Mouse (Mus musculus): ENCODE results near the gene Gm44596. TPM values are rescaled to one million over a fixed set of nuclear protein-coding genes. Genes with fewer than 3 reads are reported as not detected.

The Gm44596 gene
- polyA plus RNA-seq, 1 experiment = not detected

DNA sequence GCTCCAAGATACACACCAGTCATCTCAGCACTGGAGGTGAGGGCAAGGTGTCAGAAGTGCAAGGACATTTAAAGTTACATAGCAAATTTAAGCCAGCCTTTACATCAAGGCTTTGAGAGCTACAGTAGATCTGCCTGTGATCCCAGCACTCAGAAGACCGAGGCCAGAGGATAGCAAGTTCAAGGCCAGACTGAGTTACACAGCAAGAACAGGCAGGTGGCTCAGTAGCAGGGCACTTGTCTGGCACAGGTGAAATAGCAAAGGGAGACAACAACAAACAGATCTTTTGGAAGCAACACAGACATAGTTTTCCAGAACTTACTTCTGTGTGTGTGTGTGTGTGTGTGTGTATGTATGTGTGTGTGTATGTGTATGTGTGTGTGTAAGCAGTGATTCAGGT, 42.8 kb downstream of the Gm44596 start:
- Histone ChIP-seq H3K79me2 (ENCODE audit: control insufficient read depth, insufficient read depth) (peaks cover 59% of the 10 kb centered on the region), H3K4me3 (ENCODE audit: insufficient read depth, poor library complexity, severe bottlenecking) (no peak overlapping the region), H3ac (ENCODE audit: control insufficient read depth, insufficient read length, low read depth) (no peak overlapping the region), H3K27me3 (ENCODE audit: control insufficient read depth, insufficient read depth, insufficient read length) (no peaks in the 10 kb centered on the region), H3K79me3 (ENCODE audit: low read depth) (peaks cover 33% of the 10 kb centered on the region), H3K36me3 (ENCODE audit: control insufficient read depth, insufficient read depth) (peaks cover 15% of the 10 kb centered on the region)
- TF ChIP-seq CTCF (IDR thresholded peaks at IDR 0.05; ENCODE audit: control insufficient read depth, insufficient read depth, insufficient read length) (no peak), USF1 (IDR thresholded peaks at IDR 0.05; ENCODE audit: low read depth) (no peak), MAX (IDR thresholded peaks at IDR 0.05) (no peak), FOSL1 (IDR thresholded peaks at IDR 0.05; ENCODE audit: insufficient read depth, low read length, poor library complexity, severe bottlenecking) (no peak), CEBPB (IDR thresholded peaks at IDR 0.05; ENCODE audit: low read depth) (no peak), MYOD1 (IDR thresholded peaks at IDR 0.05; ENCODE audit: control insufficient read depth, insufficient read length, low read depth) (no peak), MYOG (IDR thresholded peaks at IDR 0.05; ENCODE audit: control insufficient read depth, extremely low read depth, insufficient read length) (no peak)

DNA sequence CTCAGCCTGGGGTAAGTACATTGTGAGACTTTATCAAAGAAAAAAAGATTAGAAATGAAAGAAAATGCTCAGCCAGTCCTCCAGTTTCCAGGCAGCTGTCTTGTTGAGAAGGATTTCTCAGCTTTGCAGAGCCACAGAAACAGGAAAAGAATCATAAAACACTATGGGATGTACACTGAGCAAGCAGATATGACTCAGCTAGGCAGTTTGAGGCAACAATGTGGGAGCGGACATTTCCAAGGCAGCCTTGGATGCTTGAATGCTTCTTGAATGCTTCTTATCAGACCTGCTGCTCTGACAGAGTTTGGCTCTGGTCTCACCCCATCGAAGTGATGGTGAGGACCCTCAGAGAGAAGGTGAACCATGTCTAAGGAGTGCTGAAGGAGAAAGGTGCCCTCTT, 45.7 kb downstream of the Gm44596 start:
- H3K36me3 ChIP-seq (ENCODE audit: control insufficient read depth, insufficient read depth) = peaks cover 14% of the 10 kb centered on the region
- no peak overlapping the region for H3K4me3 ChIP-seq (ENCODE audit: insufficient read depth, poor library complexity, severe bottlenecking)
- H3K79me3 ChIP-seq (ENCODE audit: low read depth) = peaks cover 39% of the 10 kb centered on the region
- H3K27me3 ChIP-seq (ENCODE audit: control insufficient read depth, insufficient read depth, insufficient read length) = no peaks in the 10 kb centered on the region
- H3K79me2 ChIP-seq (ENCODE audit: control insufficient read depth, insufficient read depth) = peaks cover 73% of the 10 kb centered on the region
- TF ChIP-seq CEBPB (IDR thresholded peaks at IDR 0.05; ENCODE audit: low read depth) = no peak
- TF ChIP-seq FOSL1 (IDR thresholded peaks at IDR 0.05; ENCODE audit: insufficient read depth, low read length, poor library complexity, severe bottlenecking) = no peak
- peak; percentile 11 for TF ChIP-seq MYOD1 (IDR thresholded peaks at IDR 0.05; ENCODE audit: control insufficient read depth, insufficient read length, low read depth)
- TF ChIP-seq MYOG (IDR thresholded peaks at IDR 0.05; ENCODE audit: control insufficient read depth, extremely low read depth, insufficient read length) = no peak
- TF ChIP-seq USF1 (IDR thresholded peaks at IDR 0.05; ENCODE audit: low read depth) = no peak
- peak overlapping the region; percentile 62 for H3ac ChIP-seq (ENCODE audit: control insufficient read depth, insufficient read length, low read depth)

DNA sequence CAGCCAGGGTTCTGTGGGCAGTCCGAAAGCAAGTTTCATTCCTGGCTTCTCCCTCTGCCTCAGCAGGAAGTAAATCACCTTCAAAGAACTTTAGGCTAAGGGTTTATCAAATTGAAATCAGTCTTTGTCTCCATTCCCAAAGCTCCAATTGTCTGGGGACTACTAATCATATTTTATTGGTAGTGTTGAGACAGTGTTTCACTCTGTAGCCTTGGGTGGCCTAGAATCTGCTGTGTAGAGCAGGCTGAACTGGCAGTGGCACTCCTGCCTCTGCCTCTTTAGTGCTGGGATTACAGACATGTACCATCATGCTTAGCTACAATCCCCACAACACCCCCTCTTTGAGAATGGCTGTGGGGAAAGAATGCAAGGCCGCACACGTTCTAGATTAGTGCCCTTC, 46.2 kb downstream of the Gm44596 start:
- Histone ChIP-seq H3K4me3 (ENCODE audit: insufficient read depth, poor library complexity, severe bottlenecking) (no peak overlapping the region), H3K79me2 (ENCODE audit: control insufficient read depth, insufficient read depth) (peaks cover 73% of the 10 kb centered on the region), H3ac (ENCODE audit: control insufficient read depth, insufficient read length, low read depth) (peak overlapping the region; percentile 62), H3K79me3 (ENCODE audit: low read depth) (peaks cover 39% of the 10 kb centered on the region), H3K36me3 (ENCODE audit: control insufficient read depth, insufficient read depth) (peaks cover 11% of the 10 kb centered on the region), H3K27me3 (ENCODE audit: control insufficient read depth, insufficient read depth, insufficient read length) (no peaks in the 10 kb centered on the region)
- TF ChIP-seq MYOD1 (IDR thresholded peaks at IDR 0.05; ENCODE audit: control insufficient read depth, insufficient read length, low read depth) = no peak
- no peak for TF ChIP-seq MAX (IDR thresholded peaks at IDR 0.05)
- TF ChIP-seq MYOG (IDR thresholded peaks at IDR 0.05; ENCODE audit: control insufficient read depth, extremely low read depth, insufficient read length) = no peak
- TF ChIP-seq USF1 (IDR thresholded peaks at IDR 0.05; ENCODE audit: low read depth) = no peak
- TF ChIP-seq CTCF (IDR thresholded peaks at IDR 0.05; ENCODE audit: control insufficient read depth, insufficient read depth, insufficient read length) = no peak
- no peak for TF ChIP-seq CEBPB (IDR thresholded peaks at IDR 0.05; ENCODE audit: low read depth)
- no peak for TF ChIP-seq FOSL1 (IDR thresholded peaks at IDR 0.05; ENCODE audit: insufficient read depth, low read length, poor library complexity, severe bottlenecking)

DNA sequence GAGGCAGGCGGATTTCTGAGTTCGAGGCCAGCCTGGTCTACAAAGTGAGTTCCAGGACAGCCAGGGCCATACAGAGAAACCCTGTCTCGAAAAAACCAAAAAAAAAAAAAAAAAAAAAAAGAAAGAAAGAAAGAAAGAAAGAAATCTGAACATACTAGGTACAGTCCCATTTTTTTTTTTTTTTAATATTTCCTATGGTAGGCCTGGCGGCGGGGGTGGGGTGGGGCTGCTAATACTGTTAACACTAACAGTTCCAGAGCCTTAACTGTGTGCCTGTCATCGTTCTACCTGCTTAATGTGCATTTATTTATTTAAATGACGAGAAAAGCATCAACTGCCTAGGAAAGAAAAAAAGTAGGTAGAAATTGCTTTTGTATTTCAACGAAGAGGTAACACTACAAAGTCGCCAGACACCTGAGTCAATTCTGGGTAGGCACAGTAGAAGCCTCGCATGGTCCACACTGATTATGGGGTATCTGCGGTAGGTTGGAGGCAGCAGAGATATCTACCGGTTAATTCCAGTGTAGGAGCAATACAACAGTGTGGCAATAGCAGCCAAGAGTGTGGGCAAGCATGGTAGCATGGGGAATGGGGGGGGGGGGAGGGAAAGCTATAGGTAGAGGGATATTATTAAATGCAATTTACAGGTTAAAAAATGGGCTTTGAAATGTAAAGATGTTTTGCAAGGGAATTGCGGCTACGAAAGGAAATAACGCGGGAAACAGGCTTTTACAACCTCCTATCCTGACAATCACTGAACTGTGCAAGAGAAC, 48.4 kb downstream of the Gm44596 start:
- Histone ChIP-seq H3K36me3 (ENCODE audit: control insufficient read depth, insufficient read depth) (peaks cover 8% of the 10 kb centered on the region), H3K27me3 (ENCODE audit: control insufficient read depth, insufficient read depth, insufficient read length) (no peaks in the 10 kb centered on the region), H3K4me3 (ENCODE audit: insufficient read depth, poor library complexity, severe bottlenecking) (peak overlapping the region; percentile 61), H3K79me3 (ENCODE audit: low read depth) (peaks cover 29% of the 10 kb centered on the region), H3ac (ENCODE audit: control insufficient read depth, insufficient read length, low read depth) (peak overlapping the region; percentile 6), H3K79me2 (ENCODE audit: control insufficient read depth, insufficient read depth) (peaks cover 52% of the 10 kb centered on the region)
- no peak for TF ChIP-seq FOSL1 (IDR thresholded peaks at IDR 0.05; ENCODE audit: insufficient read depth, low read length, poor library complexity, severe bottlenecking)
- no peak for TF ChIP-seq MAX (IDR thresholded peaks at IDR 0.05)
- TF ChIP-seq USF1 (IDR thresholded peaks at IDR 0.05; ENCODE audit: low read depth) = no peak
- no peak for TF ChIP-seq MYOD1 (IDR thresholded peaks at IDR 0.05; ENCODE audit: control insufficient read depth, insufficient read length, low read depth)

DNA sequence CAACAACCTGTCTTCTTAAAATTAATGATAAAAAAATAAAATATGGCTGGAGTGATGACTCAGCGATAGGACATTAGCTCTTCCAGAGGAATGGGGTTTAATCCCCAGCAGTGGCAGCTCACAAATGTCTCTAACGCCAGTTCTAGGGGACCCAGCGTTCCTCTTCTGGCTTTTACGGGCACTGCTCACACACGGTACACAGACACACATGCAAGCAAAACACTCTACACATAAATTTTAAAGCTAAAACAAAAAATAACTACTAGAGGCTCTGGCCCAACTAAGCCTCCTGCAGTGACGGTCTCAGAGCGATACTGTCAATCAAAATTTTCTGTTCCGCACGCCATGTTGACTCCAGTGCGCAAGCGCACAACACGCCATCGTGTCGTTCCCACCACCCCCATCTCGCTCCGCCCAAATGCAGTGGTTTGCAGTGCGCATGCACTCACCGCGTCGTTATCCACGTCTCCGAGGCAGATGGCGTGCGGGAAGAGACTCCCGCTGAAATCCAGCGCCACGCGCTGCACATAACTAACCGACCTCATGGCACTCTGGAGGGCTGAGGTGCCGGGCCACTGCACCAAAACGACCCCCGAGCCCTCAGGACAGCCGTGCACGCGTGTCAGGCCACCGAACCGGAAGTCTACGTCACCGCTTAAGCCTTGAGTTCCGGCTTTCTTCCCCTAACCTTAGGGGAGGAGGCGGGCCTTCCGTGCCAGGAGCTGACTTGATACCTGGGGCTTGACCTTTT, 49.1 kb downstream of the Gm44596 start, which contains the start of gene Itfg2:
Gene Itfg2, minus strand, starts transcription at position 663 of the 751 bp plus-strand sequence.
- H3K36me3 ChIP-seq (ENCODE audit: control insufficient read depth, insufficient read depth) = peaks cover 14% of the 10 kb centered on the region
- peaks cover 45% of the 10 kb centered on the region for H3K79me2 ChIP-seq (ENCODE audit: control insufficient read depth, insufficient read depth)
- H3K4me3 ChIP-seq (ENCODE audit: insufficient read depth, poor library complexity, severe bottlenecking) = peak within 1 kb of the TSS; percentile 61
- no peaks in the 10 kb centered on the region for H3K27me3 ChIP-seq (ENCODE audit: control insufficient read depth, insufficient read depth, insufficient read length)
- H3K79me3 ChIP-seq (ENCODE audit: low read depth) = peaks cover 26% of the 10 kb centered on the region
- peak; percentile 95 for TF ChIP-seq MAX (IDR thresholded peaks at IDR 0.05)
- no peak for TF ChIP-seq MYOG (IDR thresholded peaks at IDR 0.05; ENCODE audit: control insufficient read depth, extremely low read depth, insufficient read length)
- TF ChIP-seq USF1 (IDR thresholded peaks at IDR 0.05; ENCODE audit: low read depth) = no peak
- peak within 1 kb of the TSS; percentile 87 for H3ac ChIP-seq (ENCODE audit: control insufficient read depth, insufficient read length, low read depth)

All from C2C12 (cell line).